Mouse (Mus musculus): ENCODE measurements around the gene Fitm1. TPM values are rescaled to one million over a fixed set of nuclear protein-coding genes. Genes with fewer than 3 reads are reported as not detected.
A peak's percentile ranks its signal among the peaks of the same experiment; 100 is the strongest.

The Fitm1 gene
- polyA plus RNA-seq, 1 experiment from 2014 or later: 0.35 TPM

DNA sequence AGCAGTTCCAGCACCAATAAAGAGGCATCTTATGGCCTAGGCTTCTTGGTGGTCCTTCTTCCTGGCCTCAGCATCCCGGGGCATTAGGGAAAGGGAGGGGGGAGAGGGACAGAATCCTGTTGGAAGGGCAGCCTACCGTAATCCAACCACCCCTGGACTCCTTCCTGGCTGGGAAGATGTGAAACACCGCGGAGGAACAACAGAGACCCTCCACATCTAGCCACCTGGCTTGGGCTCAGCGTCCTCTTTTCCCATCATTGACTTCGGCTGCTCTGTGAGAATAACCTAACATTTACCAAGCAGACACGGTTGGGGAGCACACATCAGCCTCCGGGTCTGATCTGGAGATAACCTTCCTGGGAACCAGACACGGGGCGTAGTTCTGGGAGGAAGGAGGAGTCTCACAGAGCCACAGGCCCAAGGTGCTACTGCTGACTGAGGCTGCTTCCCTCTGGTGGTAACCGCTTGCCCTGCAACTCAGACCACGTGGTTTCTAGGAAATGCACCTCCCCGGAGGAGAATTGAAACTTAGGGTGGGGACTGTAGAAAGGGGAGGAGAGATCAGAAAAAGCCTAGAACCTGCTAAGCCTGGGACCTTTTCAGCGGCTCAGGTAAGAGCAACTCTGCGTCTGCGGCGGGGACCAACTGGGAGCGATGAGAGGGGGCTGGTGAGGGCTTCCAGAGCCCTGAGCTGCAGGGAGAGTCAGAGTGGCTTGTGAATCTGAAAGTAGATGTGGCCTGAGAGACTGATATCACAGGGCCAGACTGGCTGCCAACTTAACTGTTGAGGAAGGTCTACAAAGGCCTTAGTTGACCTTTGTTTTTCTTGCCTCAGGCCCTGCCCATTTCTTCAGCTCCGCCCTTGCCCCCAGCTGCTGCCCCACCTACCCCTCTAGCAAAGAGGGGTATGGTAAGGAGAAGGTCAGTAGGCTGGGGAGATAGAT lies 28.5 kb downstream of the Fitm1 start:
- Histone ChIP-seq H3K27ac (replicated peaks) (peak overlapping the region; percentile 94), H3K9me3 (ENCODE audit: control insufficient read depth, low read length) (no peaks in the 10 kb centered on the region), H3K27me3 (ENCODE audit: control insufficient read depth, insufficient read depth, low read length) (no peaks in the 10 kb centered on the region), H3K4me1 (replicated peaks; ENCODE audit: control insufficient read depth, insufficient read depth) (no peaks in the 10 kb centered on the region), H3K4me2 (replicated peaks; ENCODE audit: low read depth) (peak overlapping the region; percentile 62), H3K36me3 (ENCODE audit: control insufficient read depth, insufficient read depth, low read length) (peaks cover 10% of the 10 kb centered on the region), H3K4me3 (ENCODE audit: low read depth, low read length) (peak overlapping the region; percentile 51), H3K9ac (ENCODE audit: low read length) (peak overlapping the region; percentile 74)
- peak; percentile 94 for ATAC-seq (ENCODE audit: low FRiP score, low TSS enrichment)
- 13% methylated on average over 19 of the region's 19 CpGs for WGBS
- DNase-seq (ENCODE audit: low spot score): peak; percentile 95
- TF ChIP-seq CTCF (IDR thresholded peaks at IDR 0.05; ENCODE audit: low read depth) (peak; percentile 97), EP300 (optimal IDR thresholded peaks at IDR 0.05) (peak; percentile 34)

DNA sequence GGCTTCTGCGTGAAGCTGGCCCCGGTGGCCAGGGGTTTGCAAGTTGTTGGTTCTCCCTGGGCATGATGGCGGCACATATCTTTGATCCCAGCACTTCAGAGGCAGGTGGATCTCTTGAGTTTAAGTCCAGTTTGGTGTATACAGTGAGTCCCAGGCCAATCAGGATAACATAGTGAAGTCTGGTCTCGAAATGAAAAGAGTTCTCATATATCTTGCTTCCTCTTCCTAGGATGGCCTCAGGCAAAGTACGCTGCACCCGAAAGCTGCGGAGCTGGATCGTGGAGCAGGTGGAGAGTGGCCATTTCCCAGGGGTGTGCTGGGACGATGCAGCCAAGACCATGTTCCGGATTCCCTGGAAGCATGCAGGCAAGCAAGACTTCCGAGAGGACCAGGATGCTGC lies 29.4 kb downstream of the Fitm1 start:
- Histone ChIP-seq H3K27me3 (ENCODE audit: control insufficient read depth, insufficient read depth, low read length) (no peaks in the 10 kb centered on the region), H3K4me1 (replicated peaks; ENCODE audit: control insufficient read depth, insufficient read depth) (no peaks in the 10 kb centered on the region), H3K27ac (replicated peaks) (peak overlapping the region; percentile 94), H3K4me2 (replicated peaks; ENCODE audit: low read depth) (peak overlapping the region; percentile 62), H3K36me3 (ENCODE audit: control insufficient read depth, insufficient read depth, low read length) (peaks cover under 1% of the 10 kb centered on the region), H3K9ac (ENCODE audit: low read length) (peak overlapping the region; percentile 74), H3K4me3 (ENCODE audit: low read depth, low read length) (peak overlapping the region; percentile 51), H3K9me3 (ENCODE audit: control insufficient read depth, low read length) (no peaks in the 10 kb centered on the region)
- TF ChIP-seq EP300 (optimal IDR thresholded peaks at IDR 0.05) (no peak), CTCF (IDR thresholded peaks at IDR 0.05; ENCODE audit: low read depth) (no peak)
- WGBS: 86% methylated on average over 11 of the region's 11 CpGs
- ATAC-seq (ENCODE audit: low FRiP score, low TSS enrichment): no peak
- no peak for DNase-seq (ENCODE audit: low spot score)

DNA sequence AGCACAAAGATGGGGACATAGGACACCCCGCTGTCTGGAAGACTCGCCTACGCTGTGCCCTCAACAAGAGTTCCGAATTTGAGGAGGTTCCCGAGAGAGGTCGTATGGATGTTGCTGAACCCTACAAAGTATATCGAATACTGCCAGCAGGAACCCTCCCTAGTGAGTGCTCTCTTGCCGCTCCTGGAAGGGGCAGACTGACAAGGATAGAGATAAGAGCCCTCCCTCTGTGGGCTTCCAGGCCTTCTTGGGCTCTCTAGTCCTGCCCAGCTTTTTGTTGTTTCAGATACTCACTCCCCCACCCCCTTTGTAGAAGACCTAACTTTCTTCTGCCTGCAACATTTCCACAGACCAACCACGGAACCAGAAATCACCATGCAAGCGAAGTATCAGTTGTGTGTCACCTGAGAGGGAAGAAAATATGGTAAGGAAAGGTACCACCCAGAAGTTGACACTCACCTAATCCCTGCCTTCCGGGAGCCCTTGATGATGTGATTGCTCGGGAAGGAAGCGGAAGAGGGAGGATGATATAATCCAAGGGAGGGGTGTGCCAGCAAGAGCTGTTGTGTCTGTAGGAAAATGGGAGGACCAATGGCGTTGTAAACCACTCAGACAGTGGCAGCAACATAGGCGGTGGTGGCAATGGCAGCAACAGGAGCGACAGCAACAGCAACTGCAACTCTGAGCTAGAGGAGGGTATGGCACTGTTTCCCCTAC lies 30.5 kb downstream of the Fitm1 start:
- no peak overlapping the region for H3K9ac ChIP-seq (ENCODE audit: low read length)
- ATAC-seq (ENCODE audit: low FRiP score, low TSS enrichment): no peak
- WGBS: 93% methylated on average over 16 of the region's 16 CpGs
- H3K4me1 ChIP-seq (replicated peaks; ENCODE audit: control insufficient read depth, insufficient read depth): no peaks in the 10 kb centered on the region
- H3K4me2 ChIP-seq (replicated peaks; ENCODE audit: low read depth): no peak overlapping the region
- H3K4me3 ChIP-seq (ENCODE audit: low read depth, low read length): no peak overlapping the region
- no peaks in the 10 kb centered on the region for H3K27me3 ChIP-seq (ENCODE audit: control insufficient read depth, insufficient read depth, low read length)
- H3K27ac ChIP-seq (replicated peaks): no peak overlapping the region
- H3K9me3 ChIP-seq (ENCODE audit: control insufficient read depth, low read length): no peaks in the 10 kb centered on the region
- no peaks in the 10 kb centered on the region; the same call in none of the 2 replicates for H3K36me3 ChIP-seq (ENCODE audit: control insufficient read depth, insufficient read depth, low read length)
- TF ChIP-seq EP300 (optimal IDR thresholded peaks at IDR 0.05): no peak
- DNase-seq (ENCODE audit: low spot score): no peak

DNA sequence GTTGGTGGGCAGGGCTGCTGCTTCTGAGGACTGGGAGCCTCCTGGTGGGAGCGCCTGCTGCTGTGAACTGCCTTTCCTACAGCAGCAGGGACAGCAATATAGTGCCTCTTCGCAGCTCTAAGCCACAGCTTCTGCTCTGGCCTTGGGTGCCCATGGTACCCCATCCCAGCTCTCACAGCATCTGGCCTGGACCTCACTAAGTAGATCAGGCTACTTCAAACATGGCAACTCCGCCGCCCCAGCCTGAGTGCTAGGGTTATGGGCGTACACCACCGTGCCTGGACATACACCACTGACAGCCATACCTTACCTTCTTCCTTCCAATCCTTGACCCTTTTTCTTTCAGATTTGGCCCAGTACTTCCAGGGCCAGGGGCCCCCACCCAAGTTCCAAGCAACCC lies 32.9 kb downstream of the Fitm1 start:
- Histone ChIP-seq H3K9ac (ENCODE audit: low read length) (no peak overlapping the region), H3K4me2 (replicated peaks; ENCODE audit: low read depth) (no peak overlapping the region), H3K4me1 (replicated peaks; ENCODE audit: control insufficient read depth, insufficient read depth) (no peaks in the 10 kb centered on the region), H3K4me3 (ENCODE audit: low read depth, low read length) (no peak overlapping the region), H3K36me3 (ENCODE audit: control insufficient read depth, insufficient read depth, low read length) (no peaks in the 10 kb centered on the region; the same call in none of the 2 replicates), H3K27ac (replicated peaks) (no peak overlapping the region), H3K27me3 (ENCODE audit: control insufficient read depth, insufficient read depth, low read length) (no peaks in the 10 kb centered on the region), H3K9me3 (ENCODE audit: control insufficient read depth, low read length) (no peaks in the 10 kb centered on the region)
- 92% methylated on average over 6 of the region's 6 CpGs for WGBS
- no peak for DNase-seq (ENCODE audit: low spot score)
- no peak for ATAC-seq (ENCODE audit: low FRiP score, low TSS enrichment)
- TF ChIP-seq CTCF (IDR thresholded peaks at IDR 0.05; ENCODE audit: low read depth) (no peak), EP300 (optimal IDR thresholded peaks at IDR 0.05) (no peak)

DNA sequence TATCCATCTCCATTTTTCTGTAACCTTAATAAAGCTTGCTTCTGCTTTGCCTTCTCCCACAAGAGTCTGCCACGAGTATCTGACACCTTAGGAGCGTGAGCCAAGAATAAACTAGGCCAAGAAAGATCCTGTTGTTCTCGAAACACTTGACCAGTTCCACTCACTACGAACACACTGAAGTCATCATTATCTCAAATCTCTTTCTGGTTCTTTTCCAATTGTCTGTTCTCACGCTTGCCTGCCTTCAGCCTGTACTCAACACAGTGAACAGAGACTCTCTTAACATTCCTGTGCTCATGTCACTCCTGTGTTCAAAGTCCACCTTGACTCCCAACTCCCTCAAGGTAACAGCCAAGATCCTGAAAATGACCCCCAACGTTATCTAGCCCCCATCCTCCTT lies 37.9 kb downstream of the Fitm1 start:
- ATAC-seq (ENCODE audit: low FRiP score, low TSS enrichment) (no peak), DNase-seq (ENCODE audit: low spot score) (no peak)
- Histone ChIP-seq H3K27ac (replicated peaks) (no peak overlapping the region), H3K4me3 (ENCODE audit: low read depth, low read length) (no peak overlapping the region), H3K4me1 (replicated peaks; ENCODE audit: control insufficient read depth, insufficient read depth) (no peaks in the 10 kb centered on the region), H3K27me3 (ENCODE audit: control insufficient read depth, insufficient read depth, low read length) (no peaks in the 10 kb centered on the region), H3K36me3 (ENCODE audit: control insufficient read depth, insufficient read depth, low read length) (no peaks in the 10 kb centered on the region; the same call in 1 of the 2 replicates), H3K9me3 (ENCODE audit: control insufficient read depth, low read length) (no peaks in the 10 kb centered on the region), H3K9ac (ENCODE audit: low read length) (no peak overlapping the region), H3K4me2 (replicated peaks; ENCODE audit: low read depth) (no peak overlapping the region)
- TF ChIP-seq CTCF (IDR thresholded peaks at IDR 0.05; ENCODE audit: low read depth) (no peak), EP300 (optimal IDR thresholded peaks at IDR 0.05) (no peak)
- WGBS: 52% methylated on average over 6 of the region's 6 CpGs

All from stomach, postnatal 0 days (tissue).